Mouse (Mus musculus) MEL-GATA-1-ER (cell line): ENCODE measurements around the gene Npw.
"Not testable (repeated sequence)": the region's sequence is repeated elsewhere in the genome, so short reads cannot be mapped to it uniquely, and the experiment has no call there.

Experiments
- DNase-seq: peaks from one replicate; pipeline ENCODE4 v3.0.0-alpha.2; 2012; ENCODE audit warnings: low read depth; ENCODE audit errors: extremely low read depth

Gene Npw

GRCm38 (mm10) chr17:24672141-24672540, 13.9 kb upstream of the Npw start:
- no peak for DNase-seq

GRCm38 (mm10) chr17:24671346-24671745, 13.1 kb upstream of the Npw start:
- no peak for DNase-seq

GRCm38 (mm10) chr17:24670246-24670844, 12.1 kb upstream of the Npw start:
- DNase-seq: no peak

GRCm38 (mm10) chr17:24669545-24670245, 11.4 kb upstream of the Npw start, which contains the start of gene Zfp598:
TSS of gene Zfp598 (plus strand) at chr17:24669687.
- peak; percentile 83 for DNase-seq

- not testable (repeated sequence) for DNase-seq
Measured at GRCm38 (mm10) chr17:24669214-24669544, 10.9 kb upstream of the Npw start.

- peak; percentile 53 for DNase-seq
Measured at GRCm38 (mm10) chr17:24667416-24667815, 9.2 kb upstream of the Npw start.

- not testable (repeated sequence) for DNase-seq
Measured at GRCm38 (mm10) chr17:24667011-24667410, 8.8 kb upstream of the Npw start.

GRCm38 (mm10) chr17:24654969-24655368, 3.3 kb downstream of the Npw start:
- no peak for DNase-seq

- DNase-seq: no peak
Measured at GRCm38 (mm10) chr17:24653967-24654710, 4.1 kb downstream of the Npw start.

- DNase-seq: no peak
Measured at GRCm38 (mm10) chr17:24651835-24652234, 6.4 kb downstream of the Npw start.

- no peak for DNase-seq
Measured at GRCm38 (mm10) chr17:24650766-24651165, 7.5 kb downstream of the Npw start.

- no peak for DNase-seq
Measured at GRCm38 (mm10) chr17:24650070-24650616, 8.1 kb downstream of the Npw start, which contains the start of gene Slc9a3r2. TSS of gene Slc9a3r2 (minus strand) at chr17:24650327.

- no peak for DNase-seq
Measured at GRCm38 (mm10) chr17:24649581-24650069, 8.6 kb downstream of the Npw start.

GRCm38 (mm10) chr17:24648731-24649377, 9.4 kb downstream of the Npw start:
- no peak for DNase-seq

GRCm38 (mm10) chr17:24647493-24647892, 10.8 kb downstream of the Npw start:
- DNase-seq: no peak

GRCm38 (mm10) chr17:24646381-24646780, 11.9 kb downstream of the Npw start:
- DNase-seq: no peak

- no peak for DNase-seq
Measured at GRCm38 (mm10) chr17:24645916-24646315, 12.3 kb downstream of the Npw start.

GRCm38 (mm10) chr17:24644875-24645721, 13.2 kb downstream of the Npw start:
- DNase-seq: no peak

GRCm38 (mm10) chr17:24644030-24644715, 14.1 kb downstream of the Npw start:
- no peak for DNase-seq

- no peak for DNase-seq
Measured at GRCm38 (mm10) chr17:24642791-24643343, 15.4 kb downstream of the Npw start.
